Mouse (Mus musculus): ENCODE data around the gene Pidd1.
"Not testable (repeated sequence)": the region's sequence is repeated elsewhere in the genome, so short reads cannot be mapped to it uniquely, and the experiment has no call there.

Pidd1 gene

GRCm38 (mm10) chr7:141458661-141459060 lies 14.8 kb upstream of the Pidd1 start:
- no peak for DNase-seq (ENCODE audit: low read depth, low spot score)

GRCm38 (mm10) chr7:141457986-141458660 lies 14.3 kb upstream of the Pidd1 start:
- DNase-seq (ENCODE audit: low read depth, low spot score): no peak

GRCm38 (mm10) chr7:141457236-141457635 lies 13.4 kb upstream of the Pidd1 start:
- DNase-seq (ENCODE audit: low read depth, low spot score): no peak

GRCm38 (mm10) chr7:141456739-141457138 lies 12.9 kb upstream of the Pidd1 start:
- no peak for DNase-seq (ENCODE audit: low read depth, low spot score)

GRCm38 (mm10) chr7:141455610-141456314 lies 11.9 kb upstream of the Pidd1 start:
- peak; percentile 71 for DNase-seq (ENCODE audit: low read depth, low spot score)

- peak; percentile 94 for DNase-seq (ENCODE audit: low read depth, low spot score)
These were observed 11.2 kb upstream of the Pidd1 start, which contains the start of gene Pnpla2 for GRCm38 (mm10) chr7:141454967-141455551. Pnpla2 (plus strand) TSS chr7:141455198.

- DNase-seq (ENCODE audit: low read depth, low spot score): no peak
These were observed 9.8 kb upstream of the Pidd1 start for GRCm38 (mm10) chr7:141453636-141454035.

- no peak for DNase-seq (ENCODE audit: low read depth, low spot score)
These were observed 8.1 kb upstream of the Pidd1 start for GRCm38 (mm10) chr7:141451928-141452327.

GRCm38 (mm10) chr7:141447110-141447991 lies 3.5 kb upstream of the Pidd1 start, which contains the start of gene Rplp2:
Rplp2 (plus strand) TSS chr7:141447370.
- DNase-seq (ENCODE audit: low read depth, low spot score): peak; percentile 98

GRCm38 (mm10) chr7:141446374-141446773 lies 2.5 kb upstream of the Pidd1 start:
- DNase-seq (ENCODE audit: low read depth, low spot score): not testable (repeated sequence)

- peak; percentile 78 for DNase-seq (ENCODE audit: low read depth, low spot score)
These were observed 574 bp downstream of the Pidd1 start for GRCm38 (mm10) chr7:141443081-141443821.

GRCm38 (mm10) chr7:141442199-141442598 lies 1.6 kb downstream of the Pidd1 start:
- DNase-seq (ENCODE audit: low read depth, low spot score): no peak

- DNase-seq (ENCODE audit: low read depth, low spot score): no peak
These were observed 2.4 kb downstream of the Pidd1 start for GRCm38 (mm10) chr7:141441460-141441859.

GRCm38 (mm10) chr7:141440613-141441012 lies 3.2 kb downstream of the Pidd1 start:
- peak; percentile 89 for DNase-seq (ENCODE audit: low read depth, low spot score)

- DNase-seq (ENCODE audit: low read depth, low spot score): no peak
These were observed 4.0 kb downstream of the Pidd1 start for GRCm38 (mm10) chr7:141439811-141440210.

- no peak for DNase-seq (ENCODE audit: low read depth, low spot score)
These were observed 4.6 kb downstream of the Pidd1 start for GRCm38 (mm10) chr7:141439140-141439679.

- DNase-seq (ENCODE audit: low read depth, low spot score): no peak
These were observed 5.4 kb downstream of the Pidd1 start for GRCm38 (mm10) chr7:141438201-141438968.

- DNase-seq (ENCODE audit: low read depth, low spot score): peak; percentile 78
These were observed 6.4 kb downstream of the Pidd1 start, which contains the start of gene Slc25a22 for GRCm38 (mm10) chr7:141437178-141438120. Slc25a22 (minus strand) TSS chr7:141437892.

- DNase-seq (ENCODE audit: low read depth, low spot score): no peak
These were observed 7.3 kb downstream of the Pidd1 start for GRCm38 (mm10) chr7:141436523-141436892.

Data from ES-CJ7 (cell line).